Mouse (Mus musculus) intestine, postnatal 0 days (tissue): ENCODE results near the gene Rilp. TPM values are rescaled to one million over a fixed set of nuclear protein-coding genes. Genes with fewer than 3 reads are reported as not detected.
A peak's percentile ranks its signal among the peaks of the same experiment; 100 is the strongest.

Experiments used
- ATAC-seq: fragments of 200-750 bp; cut with Nextera tagmentation; 2 replicates; pipeline ENCODE4 v1.8.0; 2017; ENCODE audit warnings: mild to moderate bottlenecking, moderate TSS enrichment, moderate library complexity
- H3K27ac ChIP-seq: fragments of 300-500 bp; sonication (generic); 2 replicates; pipeline ENCODE4 v1.5.1; 2014; ENCODE audit warnings: mild to moderate bottlenecking, low read depth, low read length, moderate library complexity
- H3K27me3 ChIP-seq: fragments of 300-500 bp; sonication (generic); replicated peaks from 2 replicates; pipeline ENCODE4 v1.6.1; 2014; ENCODE audit warnings: low read length, mixed read lengths; ENCODE audit not compliant: control insufficient read depth, insufficient read depth
- H3K36me3 ChIP-seq: fragments of 300-500 bp; sonication (generic); 2 replicates; pipeline ENCODE4 v1.6.1; 2014; ENCODE audit warnings: mild to moderate bottlenecking, moderate library complexity; ENCODE audit not compliant: control insufficient read depth, insufficient read depth
- H3K4me1 ChIP-seq: fragments of 300-500 bp; sonication (generic); replicated peaks from 2 replicates; pipeline ENCODE4 v1.6.1; 2014; ENCODE audit warnings: antibody characterized with exemption, low read length, mixed read lengths; ENCODE audit not compliant: control insufficient read depth, insufficient read depth
- H3K4me2 ChIP-seq: fragments of 300-500 bp; sonication (generic); replicated peaks from 2 replicates; pipeline ENCODE4 v1.6.1; 2014; ENCODE audit warnings: low read depth, mild to moderate bottlenecking, moderate library complexity
- H3K4me3 ChIP-seq: fragments of 300-500 bp; sonication (generic); 2 replicates; pipeline ENCODE4 v1.5.1; 2014; ENCODE audit warnings: low read depth, low read length
- H3K9ac ChIP-seq: fragments of 300-500 bp; sonication (generic); 2 replicates; pipeline ENCODE4 v1.6.1; 2014; ENCODE audit warnings: mild to moderate bottlenecking, low read depth, low read length
- H3K9me3 ChIP-seq: fragments of 300-500 bp; sonication (generic); 2 replicates; pipeline ENCODE4 v1.6.1; 2016; ENCODE audit warnings: mixed run types; ENCODE audit not compliant: control insufficient read depth
- CTCF ChIP-seq: sonication (generic); IDR thresholded peaks from 2 replicates; pipeline ENCODE4 v1.5.1; 2016; ENCODE audit warnings: low read depth, mild to moderate bottlenecking, control low read depth, antibody characterized with exemption, moderate library complexity
- WGBS: fragments of 180-500 bp; shearing (Covaris S2); extraction: QIAGEN DNeasy Blood & Tissue Kit; methylation state at CpG from one replicate; pipeline ENCODE4 v1.1.7; 2014; 5-methylcytosine and 5-hydroxymethylcytosine counted together
- polyA plus RNA-seq: library from polyadenylated mRNA; unstranded; fragments of >200 nt; fragmentation: Nextera tagmentation; extraction: Ambion mirVana; gene quantifications from 2 replicates; pipeline ENCODE4 v1.2.1, GENCODE M21; 2015

Rilp gene
- polyA plus RNA-seq: 6.8 and 6.9 TPM in 2 replicates

GRCm38 (mm10) chr11:75509741-75510626 is at the start of gene Rilp:
TSS of gene Rilp (plus strand) at chr11:75510094.
- TF ChIP-seq CTCF: peak; percentile 42
- H3K9me3 ChIP-seq: no peaks in the 10 kb centered on the region

GRCm38 (mm10) chr11:75460103-75460843 is 49.6 kb upstream of the Rilp start:
- peak; percentile 32 for ATAC-seq
- Histone ChIP-seq H3K9ac (peak overlapping the region; percentile 35; the same call in 1 of the 2 replicates), H3K27ac (peak overlapping the region; percentile 94), H3K4me1 (0 out of 2 replicates have a peak, but pooled peaks cover 10% of the 10 kb centered on the region), H3K4me2 (peak overlapping the region; percentile 67), H3K36me3 (peaks cover 10% of the 10 kb centered on the region; the same call in 1 of the 2 replicates), H3K4me3 (peak overlapping the region; percentile 34), H3K9me3 (no peaks in the 10 kb centered on the region), H3K27me3 (no peaks in the 10 kb centered on the region)
- 6% methylated on average over 19 of the region's 19 CpGs for WGBS
- no peak for TF ChIP-seq CTCF

More at GRCm38 (mm10) chr11:75509741-75510626, at the start of gene Rilp:
- H3K4me1 ChIP-seq: no peaks in the 10 kb centered on the region; the same call in 1 of the 2 replicates
- ATAC-seq: peak; percentile 71
- H3K27ac ChIP-seq: peak within 1 kb of the TSS; percentile 91
- H3K36me3 ChIP-seq: peaks cover 39% of the 10 kb centered on the region
- WGBS: 1% methylated on average over 43 of the region's 43 CpGs
- peak within 1 kb of the TSS; percentile 60 for H3K9ac ChIP-seq
- H3K4me2 ChIP-seq: peak within 1 kb of the TSS; percentile 83
- no peaks in the 10 kb centered on the region for H3K27me3 ChIP-seq
- H3K4me3 ChIP-seq: peak within 1 kb of the TSS; percentile 41

GRCm38 (mm10) chr11:75460844-75461742 is 48.8 kb upstream of the Rilp start, which contains the start of gene Tlcd2:
TSS of gene Tlcd2 (plus strand) at chr11:75461715.
- H3K4me3 ChIP-seq: peak within 1 kb of the TSS; percentile 87
- under 1% methylated on average over 46 of the region's 46 CpGs for WGBS
- no peaks in the 10 kb centered on the region for H3K9me3 ChIP-seq
- H3K27me3 ChIP-seq: no peaks in the 10 kb centered on the region
- H3K9ac ChIP-seq: peak within 1 kb of the TSS; percentile 92
- H3K27ac ChIP-seq: peak within 1 kb of the TSS; percentile 97
- H3K4me2 ChIP-seq: peak within 1 kb of the TSS; percentile 91
- 0 out of 2 replicates have a peak, but pooled peaks cover 10% of the 10 kb centered on the region for H3K4me1 ChIP-seq
- peaks cover 19% of the 10 kb centered on the region for H3K36me3 ChIP-seq
- peak; percentile 84 for ATAC-seq
- peak; percentile 27; the same call in 1 of the 2 replicates for TF ChIP-seq CTCF

GRCm38 (mm10) chr11:75461743-75462252 is 48.1 kb upstream of the Rilp start:
- Histone ChIP-seq H3K36me3 (peaks cover 19% of the 10 kb centered on the region), H3K4me3 (peak overlapping the region; percentile 87), H3K4me1 (0 out of 2 replicates have a peak, but pooled peaks cover 10% of the 10 kb centered on the region), H3K9me3 (no peaks in the 10 kb centered on the region), H3K9ac (peak overlapping the region; percentile 92), H3K27ac (peak overlapping the region; percentile 97), H3K4me2 (peak overlapping the region; percentile 91), H3K27me3 (no peaks in the 10 kb centered on the region)
- ATAC-seq: 0 out of 2 replicates have a peak, but pooled peaks have one; percentile 1
- no peak for TF ChIP-seq CTCF
- WGBS: under 1% methylated on average over 30 of the region's 30 CpGs

- H3K9ac ChIP-seq: peak overlapping the region; percentile 92
- peak overlapping the region; percentile 97 for H3K27ac ChIP-seq
- TF ChIP-seq CTCF: no peak
- 3% methylated on average over 16 of the region's 16 CpGs for WGBS
- H3K9me3 ChIP-seq: no peaks in the 10 kb centered on the region
- peak overlapping the region; percentile 87 for H3K4me3 ChIP-seq
- H3K27me3 ChIP-seq: no peaks in the 10 kb centered on the region
- ATAC-seq: peak; percentile 41
- H3K36me3 ChIP-seq: peaks cover 19% of the 10 kb centered on the region
- H3K4me2 ChIP-seq: peak overlapping the region; percentile 91
- 0 out of 2 replicates have a peak, but pooled peaks cover 10% of the 10 kb centered on the region for H3K4me1 ChIP-seq
Measured at GRCm38 (mm10) chr11:75462253-75462783, 47.6 kb upstream of the Rilp start.
